Mouse (Mus musculus) left cerebral cortex, postnatal 4 days (tissue): Measurements from ENCODE around the gene Mef2a. TPM values are rescaled to one million over a fixed set of nuclear protein-coding genes. Genes with fewer than 3 reads are reported as not detected.

Source experiments
- DNase-seq: peaks from one replicate; pipeline ENCODE4 v3.0.0-alpha.2; 2022
- intact Hi-C: fragments of 180-260 bp; cut with DNase I; formaldehyde crosslinking; loops from one replicate; pipeline ENCODE4 v1.15.1; 2025
- total RNA-seq, 2 experiments: library from RNA; stranded (reverse); gene quantifications; 2 replicates each; pipeline ENCODE4 v1.2.3; 2021

Mef2a gene
- 100 to 1,000 TPM; 115 to 119 TPM for total RNA-seq

GRCm38 (mm10) chr7:67372729-67373583 is at the start of gene Mef2a:
Mef2a (minus strand) TSS chr7:67372858.
- intact Hi-C loops: loop anchor here (5.0 kb wide), 1 partner anchor 249 kb away; no protein-coding TSS in a partner anchor
- peak; percentile 97 for DNase-seq

GRCm38 (mm10) chr7:67421476-67422186 is 49.0 kb upstream of the Mef2a start:
- peak; percentile 44 for DNase-seq
- intact Hi-C loops: no loop called here

GRCm38 (mm10) chr7:67421088-67421475 is 48.4 kb upstream of the Mef2a start:
- intact Hi-C loops: no loop called here
- no peak for DNase-seq

DNA sequence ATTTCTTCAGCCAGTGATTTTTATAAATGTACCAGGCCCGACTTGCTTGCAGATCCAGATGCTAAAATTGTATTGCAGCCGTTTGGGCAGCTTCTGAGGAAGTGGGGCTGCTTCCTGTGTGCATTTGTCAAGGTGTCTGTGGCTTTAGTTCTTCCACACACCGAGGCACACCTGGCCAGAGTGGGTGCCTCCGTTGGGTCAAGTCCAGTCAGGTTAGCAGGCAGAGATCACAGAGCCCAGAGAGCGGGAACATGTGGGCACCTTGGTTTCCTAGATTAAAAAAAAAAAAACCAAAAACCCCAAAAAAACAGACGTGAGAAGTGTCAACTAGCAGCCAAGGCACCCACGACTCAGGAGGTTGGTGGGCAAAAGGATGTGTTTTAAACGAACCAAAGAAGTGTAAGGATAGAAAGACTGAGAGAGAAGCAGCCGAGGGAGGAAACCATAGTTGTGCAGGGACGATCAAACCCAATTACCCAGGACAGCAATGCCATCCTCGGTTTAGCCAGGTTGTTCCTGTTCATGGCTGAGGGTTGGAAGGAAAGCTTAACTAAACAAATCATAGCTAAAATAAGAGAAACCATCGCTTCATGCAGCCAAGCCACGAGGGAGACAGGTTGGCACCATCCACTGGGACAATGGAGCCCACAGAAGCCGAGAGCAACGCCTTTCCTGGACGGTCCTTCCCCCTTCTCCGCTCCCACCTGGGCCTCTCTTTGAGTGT is 47.1 kb upstream of the Mef2a start:
- intact Hi-C loops: no loop called here
- DNase-seq: no peak

- intact Hi-C loops: no loop called here
- no peak for DNase-seq
Measured at GRCm38 (mm10) chr7:67418122-67418521, 45.5 kb upstream of the Mef2a start.

GRCm38 (mm10) chr7:67414766-67415165 is 42.1 kb upstream of the Mef2a start:
- no peak for DNase-seq
- intact Hi-C loops: no loop called here

GRCm38 (mm10) chr7:67412686-67413085 is 40.0 kb upstream of the Mef2a start:
- intact Hi-C loops: no loop called here
- DNase-seq: no peak

GRCm38 (mm10) chr7:67407019-67407418 is 34.4 kb upstream of the Mef2a start:
- intact Hi-C loops: no loop called here
- DNase-seq: no peak

DNA sequence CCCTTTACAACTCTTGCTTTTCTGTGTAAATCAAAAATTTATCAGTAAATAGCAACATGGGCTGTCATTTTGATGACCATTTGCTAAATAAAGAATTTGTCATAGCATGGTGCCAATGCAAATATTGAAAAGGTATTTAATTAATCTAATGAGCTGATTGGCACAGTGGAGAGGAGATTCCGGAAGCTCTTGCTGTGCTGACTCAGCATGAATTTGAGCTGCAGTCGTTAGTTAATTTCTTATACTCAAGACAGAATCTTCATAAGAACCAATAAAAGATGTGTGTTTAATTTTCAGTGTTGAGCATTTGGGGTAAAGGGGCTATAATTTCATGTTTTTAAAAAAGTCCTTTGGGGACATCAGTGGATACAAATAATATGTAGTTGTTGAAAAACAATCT is 31.5 kb upstream of the Mef2a start:
- DNase-seq: no peak
- intact Hi-C loops: no loop called here

GRCm38 (mm10) chr7:67402353-67402752 is 29.7 kb upstream of the Mef2a start:
- no peak for DNase-seq
- intact Hi-C loops: no loop called here

- intact Hi-C loops: no loop called here
- DNase-seq: no peak
Measured at GRCm38 (mm10) chr7:67401379-67401778, 28.7 kb upstream of the Mef2a start.

- intact Hi-C loops: no loop called here
- no peak for DNase-seq
Measured at GRCm38 (mm10) chr7:67390760-67391159, 18.1 kb upstream of the Mef2a start.

GRCm38 (mm10) chr7:67390095-67390494 is 17.4 kb upstream of the Mef2a start:
- intact Hi-C loops: no loop called here
- no peak for DNase-seq

DNA sequence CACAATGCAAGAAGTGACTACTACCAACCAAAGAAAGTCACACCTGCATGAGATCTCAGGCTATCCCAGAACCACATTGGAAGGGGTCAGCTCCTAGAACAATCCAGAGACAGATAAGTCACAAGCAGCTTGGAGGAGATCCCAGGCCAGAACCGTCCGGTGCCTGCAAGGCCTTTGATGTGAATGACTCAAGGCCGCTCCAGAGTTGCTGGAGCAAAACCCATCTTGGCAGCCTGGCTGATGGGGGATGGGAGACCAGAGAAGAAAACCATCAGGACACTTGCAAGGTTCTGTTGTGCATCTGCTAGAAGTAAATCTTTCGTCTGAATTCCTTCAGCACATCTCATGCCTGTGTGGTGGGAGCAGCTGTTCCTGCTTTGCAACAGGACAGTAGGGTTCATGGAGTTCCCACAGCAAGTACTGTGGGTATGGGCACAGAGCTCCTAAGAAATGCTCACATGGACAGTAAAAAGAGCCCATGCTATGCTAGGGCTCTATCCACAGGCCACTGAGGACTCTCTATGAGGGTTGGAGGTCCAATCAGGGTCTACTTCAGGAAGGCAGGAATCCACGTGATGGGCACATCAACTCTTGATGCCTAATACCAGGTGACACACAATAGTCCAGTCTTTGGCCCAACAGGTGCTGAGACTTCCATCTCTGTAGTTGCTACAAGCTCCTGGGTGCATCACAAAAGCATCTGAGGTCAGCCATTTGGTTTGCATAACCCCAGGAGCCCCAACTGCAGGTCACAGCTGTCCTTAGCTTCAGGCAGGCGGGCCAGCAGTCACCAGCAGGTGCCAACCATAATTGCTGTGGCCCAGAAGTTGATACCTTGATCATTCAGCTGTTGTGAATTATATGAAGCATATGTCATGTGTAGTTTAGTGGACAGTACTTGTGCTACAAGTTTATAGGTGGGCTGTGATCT is 12.5 kb upstream of the Mef2a start:
- intact Hi-C loops: no loop called here
- no peak for DNase-seq

GRCm38 (mm10) chr7:67380174-67381129 is 7.8 kb upstream of the Mef2a start:
- DNase-seq: no peak
- intact Hi-C loops: no loop called here

DNA sequence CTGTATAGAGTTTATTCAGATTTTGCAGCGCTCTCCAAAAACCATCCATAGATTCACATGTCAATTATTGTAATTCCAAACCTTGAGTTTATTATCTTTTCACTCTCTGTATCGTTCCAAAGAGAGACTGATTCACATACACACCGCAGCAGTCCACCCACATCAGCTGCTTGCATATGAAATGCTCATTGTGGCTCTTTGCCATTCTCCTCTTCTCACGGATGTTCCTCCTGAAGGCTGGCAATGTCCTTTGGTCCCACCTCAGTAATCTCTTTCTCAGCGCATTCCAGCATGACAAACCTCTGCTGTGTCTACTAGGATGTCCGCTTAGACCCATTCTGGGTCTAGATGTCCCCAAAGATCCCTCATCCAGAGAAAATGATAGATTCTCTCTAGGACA is 4.1 kb upstream of the Mef2a start:
- intact Hi-C loops: no loop called here
- no peak for DNase-seq

GRCm38 (mm10) chr7:67373975-67374374 is 1.3 kb upstream of the Mef2a start:
- no peak for DNase-seq
- intact Hi-C loops: loop anchor here (5.0 kb wide), 1 partner anchor 248 kb away; no protein-coding TSS in a partner anchor

- DNase-seq: no peak
- intact Hi-C loops: loop anchor here (5.0 kb wide), 1 partner anchor 249 kb away; no protein-coding TSS in a partner anchor
Measured at GRCm38 (mm10) chr7:67373584-67373960, 914 bp upstream of the Mef2a start.
